Mouse (Mus musculus): Measurements from ENCODE around the gene Nsmce4a. TPM values are rescaled to one million over a fixed set of nuclear protein-coding genes. Genes with fewer than 3 reads are reported as not detected.

Nsmce4a gene
- polyA plus RNA-seq, 1 experiment, result 55.3 TPM

GRCm38 (mm10) chr7:130578607-130579006, 5.7 kb upstream of the Nsmce4a start:
- no peaks in the 10 kb centered on the region for H3K4me1 ChIP-seq (ENCODE audit: control insufficient read depth, insufficient read depth, low read length)
- no peak for TF ChIP-seq CTCF (IDR thresholded peaks at IDR 0.05; ENCODE audit: low read depth, low read length)
- no peak for TF ChIP-seq POLR2A (IDR thresholded peaks at IDR 0.05; ENCODE audit: borderline replicate concordance, low read depth, low read length)
- no peak overlapping the region for H3K27ac ChIP-seq (ENCODE audit: insufficient read depth, low read depth, low read length)
- H3K4me3 ChIP-seq (ENCODE audit: insufficient read depth, low read length), result no peak overlapping the region

DNA sequence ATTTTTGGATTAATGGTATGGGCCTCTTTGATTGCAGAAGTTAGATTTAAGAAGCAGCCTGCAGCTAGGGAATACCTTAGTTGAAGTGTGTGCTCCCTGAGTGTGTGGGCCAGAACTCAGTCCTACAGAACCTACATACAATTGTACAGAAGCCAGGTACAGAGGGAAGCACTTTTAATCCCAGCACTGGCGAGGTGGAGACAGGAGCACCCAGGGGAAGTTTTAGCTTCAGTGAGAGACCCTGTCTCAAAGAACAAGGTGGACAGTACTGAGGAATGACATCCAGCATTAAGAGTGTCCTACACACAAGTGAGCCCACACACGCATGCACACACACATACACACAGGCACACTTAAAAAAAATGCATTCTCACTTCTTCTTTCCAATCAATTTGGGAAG, 5.1 kb upstream of the Nsmce4a start:
- no peaks in the 10 kb centered on the region for H3K4me1 ChIP-seq (ENCODE audit: control insufficient read depth, insufficient read depth, low read length)
- H3K4me3 ChIP-seq (ENCODE audit: insufficient read depth, low read length), result no peak overlapping the region
- H3K27ac ChIP-seq (ENCODE audit: insufficient read depth, low read depth, low read length), result no peak overlapping the region
- TF ChIP-seq CTCF (IDR thresholded peaks at IDR 0.05; ENCODE audit: low read depth, low read length), result no peak
- no peak for TF ChIP-seq POLR2A (IDR thresholded peaks at IDR 0.05; ENCODE audit: borderline replicate concordance, low read depth, low read length)

- peak within 1 kb of the TSS; percentile 21; the same call in 1 of the 2 replicates for H3K4me3 ChIP-seq (ENCODE audit: insufficient read depth, low read length)
- no peaks in the 10 kb centered on the region for H3K4me1 ChIP-seq (ENCODE audit: control insufficient read depth, insufficient read depth, low read length)
- TF ChIP-seq POLR2A (IDR thresholded peaks at IDR 0.05; ENCODE audit: borderline replicate concordance, low read depth, low read length), result no peak
- no peak for TF ChIP-seq CTCF (IDR thresholded peaks at IDR 0.05; ENCODE audit: low read depth, low read length)
- H3K27ac ChIP-seq (ENCODE audit: insufficient read depth, low read depth, low read length), result no peak within 1 kb of the TSS
Measured at GRCm38 (mm10) chr7:130577388-130578003, 4.6 kb upstream of the Nsmce4a start, which contains the start of gene Tacc2. Tacc2 (plus strand) TSS chr7:130577438.

GRCm38 (mm10) chr7:130576981-130577380, 4.1 kb upstream of the Nsmce4a start:
- TF ChIP-seq POLR2A (IDR thresholded peaks at IDR 0.05; ENCODE audit: borderline replicate concordance, low read depth, low read length) (no peak), CTCF (IDR thresholded peaks at IDR 0.05; ENCODE audit: low read depth, low read length) (no peak)
- peak overlapping the region; percentile 21; the same call in 1 of the 2 replicates for H3K4me3 ChIP-seq (ENCODE audit: insufficient read depth, low read length)

DNA sequence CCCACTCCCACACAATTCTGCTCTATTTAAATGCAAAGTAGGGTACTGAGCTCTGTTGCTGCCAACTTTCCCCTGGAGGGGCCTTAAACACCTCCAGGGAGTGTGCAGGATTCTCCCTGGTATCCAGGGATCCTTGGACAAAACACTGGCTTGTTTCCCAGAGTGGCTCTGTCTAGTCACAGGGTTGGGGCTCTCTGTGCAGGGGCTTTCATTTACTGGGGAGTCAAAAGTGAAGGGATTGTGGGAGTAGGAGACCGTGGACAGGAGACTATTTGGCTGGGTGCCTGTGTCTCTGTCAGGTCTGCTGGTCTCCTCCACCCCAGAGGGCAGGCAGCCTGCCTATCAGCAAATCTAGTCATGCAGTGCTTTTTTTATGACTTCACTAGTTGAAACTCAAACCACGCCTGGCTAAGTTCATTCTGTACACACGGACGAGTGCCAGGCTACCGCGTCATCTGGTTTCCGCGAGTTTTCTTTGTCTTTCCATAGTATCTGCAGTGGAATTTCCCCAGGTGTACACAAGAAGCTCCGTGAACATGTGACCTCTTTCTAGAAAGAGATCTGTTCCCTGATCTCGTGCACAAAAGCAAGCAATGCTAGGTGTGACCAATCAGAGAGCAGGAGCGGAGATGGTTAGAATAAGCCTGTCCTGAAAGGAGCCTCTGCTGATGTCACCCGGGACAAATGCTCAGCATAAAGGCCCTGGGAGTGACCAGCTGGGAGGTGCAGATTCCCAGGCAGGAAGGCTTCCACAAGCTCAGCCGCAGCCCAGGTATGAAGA, 1.5 kb upstream of the Nsmce4a start:
- H3K4me3 ChIP-seq (ENCODE audit: insufficient read depth, low read length), result no peak overlapping the region
- TF ChIP-seq POLR2A (IDR thresholded peaks at IDR 0.05; ENCODE audit: borderline replicate concordance, low read depth, low read length) (no peak), CTCF (IDR thresholded peaks at IDR 0.05; ENCODE audit: low read depth, low read length) (no peak)
- no peaks in the 10 kb centered on the region for H3K4me1 ChIP-seq (ENCODE audit: control insufficient read depth, insufficient read depth, low read length)
- no peak overlapping the region for H3K27ac ChIP-seq (ENCODE audit: insufficient read depth, low read depth, low read length)

More at GRCm38 (mm10) chr7:130576981-130577380, 4.1 kb upstream of the Nsmce4a start:
- no peaks in the 10 kb centered on the region for H3K4me1 ChIP-seq (ENCODE audit: control insufficient read depth, insufficient read depth, low read length)
- no peak overlapping the region for H3K27ac ChIP-seq (ENCODE audit: insufficient read depth, low read depth, low read length)

DNA sequence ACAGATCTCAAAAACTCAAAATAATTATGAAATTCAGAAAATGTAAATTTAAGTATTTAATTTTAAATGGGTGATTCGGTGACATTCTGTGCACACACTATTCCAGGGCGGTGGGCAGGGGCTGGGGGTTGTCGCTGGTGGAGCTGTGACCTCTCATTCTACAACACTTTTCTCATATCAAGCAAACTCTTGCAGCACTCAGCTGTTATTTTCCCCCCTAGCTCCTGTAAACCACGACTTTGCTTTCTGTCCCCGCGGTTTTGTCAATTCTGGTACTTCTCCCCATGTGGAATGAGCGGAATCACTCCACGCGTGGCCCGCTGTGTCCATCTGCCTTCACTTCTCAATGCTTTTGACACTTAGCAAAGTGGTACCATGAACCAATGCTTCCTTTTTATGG, 828 bp upstream of the Nsmce4a start:
- no peak overlapping the region for H3K4me3 ChIP-seq (ENCODE audit: insufficient read depth, low read length)
- H3K4me1 ChIP-seq (ENCODE audit: control insufficient read depth, insufficient read depth, low read length), result no peaks in the 10 kb centered on the region
- H3K27ac ChIP-seq (ENCODE audit: insufficient read depth, low read depth, low read length), result no peak overlapping the region
- TF ChIP-seq POLR2A (IDR thresholded peaks at IDR 0.05; ENCODE audit: borderline replicate concordance, low read depth, low read length) (no peak), CTCF (IDR thresholded peaks at IDR 0.05; ENCODE audit: low read depth, low read length) (no peak)

GRCm38 (mm10) chr7:130570472-130570871, 2.4 kb downstream of the Nsmce4a start:
- no peak overlapping the region for H3K27ac ChIP-seq (ENCODE audit: insufficient read depth, low read depth, low read length)
- H3K4me1 ChIP-seq (ENCODE audit: control insufficient read depth, insufficient read depth, low read length), result no peaks in the 10 kb centered on the region
- no peak for TF ChIP-seq POLR2A (IDR thresholded peaks at IDR 0.05; ENCODE audit: borderline replicate concordance, low read depth, low read length)
- no peak for TF ChIP-seq CTCF (IDR thresholded peaks at IDR 0.05; ENCODE audit: low read depth, low read length)
- no peak overlapping the region for H3K4me3 ChIP-seq (ENCODE audit: insufficient read depth, low read length)

DNA sequence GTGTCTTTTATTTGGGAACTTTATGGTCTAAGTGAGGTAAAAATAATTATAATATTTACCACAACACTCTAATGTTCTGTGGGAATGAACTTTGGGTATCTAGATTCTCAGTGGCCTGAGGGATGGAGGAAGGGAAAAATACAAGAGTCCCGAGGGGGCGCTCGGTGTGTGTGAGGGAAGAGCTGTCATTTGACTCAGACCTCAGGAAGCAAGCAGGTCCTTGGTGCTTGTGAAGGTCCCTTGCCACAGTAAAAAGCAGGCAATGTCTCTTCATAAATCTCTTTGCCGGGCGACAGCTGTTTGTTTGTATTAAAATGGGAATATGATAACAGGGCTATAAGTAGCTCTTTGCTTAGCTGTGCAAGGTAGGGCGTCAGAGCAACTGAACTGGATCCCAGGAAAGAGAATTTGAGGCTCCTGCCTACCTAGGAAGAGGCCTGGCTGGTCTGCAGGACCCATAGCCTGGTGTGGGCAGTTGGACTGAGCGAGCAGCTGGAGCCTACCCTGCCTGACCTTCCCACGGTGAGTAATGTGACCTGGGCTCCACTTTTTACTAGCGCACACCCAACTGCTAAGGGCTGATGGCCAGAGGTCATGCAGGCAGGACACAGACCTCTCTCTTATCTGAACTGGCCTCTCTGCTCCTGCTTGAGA, 4.0 kb downstream of the Nsmce4a start:
- no peaks in the 10 kb centered on the region for H3K4me1 ChIP-seq (ENCODE audit: control insufficient read depth, insufficient read depth, low read length)
- no peak overlapping the region for H3K27ac ChIP-seq (ENCODE audit: insufficient read depth, low read depth, low read length)
- TF ChIP-seq POLR2A (IDR thresholded peaks at IDR 0.05; ENCODE audit: borderline replicate concordance, low read depth, low read length) (no peak), CTCF (IDR thresholded peaks at IDR 0.05; ENCODE audit: low read depth, low read length) (no peak)

GRCm38 (mm10) chr7:130564596-130564995, 8.3 kb downstream of the Nsmce4a start:
- no peak for TF ChIP-seq CTCF (IDR thresholded peaks at IDR 0.05; ENCODE audit: low read depth, low read length)
- TF ChIP-seq POLR2A (IDR thresholded peaks at IDR 0.05; ENCODE audit: borderline replicate concordance, low read depth, low read length), result no peak

More for the DNA sequence above, 4.0 kb downstream of the Nsmce4a start:
- H3K4me3 ChIP-seq (ENCODE audit: insufficient read depth, low read length), result no peak overlapping the region

More at GRCm38 (mm10) chr7:130564596-130564995, 8.3 kb downstream of the Nsmce4a start:
- Histone ChIP-seq H3K4me3 (ENCODE audit: insufficient read depth, low read length) (no peak overlapping the region), H3K4me1 (ENCODE audit: control insufficient read depth, insufficient read depth, low read length) (no peaks in the 10 kb centered on the region), H3K27ac (ENCODE audit: insufficient read depth, low read depth, low read length) (no peak overlapping the region)
